Mouse (Mus musculus): ENCODE measurements at regions not wholly inside any gene's neighbourhood (a gene's known extent, or its start where the extent isn't known, plus 50 kb on each side); places are given as distances from the start of the nearest gene placed in this dataset.
"Not testable (repeated sequence)": the region's sequence is repeated elsewhere in the genome, so short reads cannot be mapped to it uniquely, and the experiment has no call there.

GRCm38 (mm10) chr1:113932492-113932891 lies 1752.1 kb upstream of the Cntnap5a start:
- Histone ChIP-seq H3K27me3 (replicated peaks) (no peaks in the 10 kb centered on the region), H3K27ac (ENCODE audit: poor library complexity, severe bottlenecking) (no peak overlapping the region), H3K4me1 (replicated peaks) (no peaks in the 10 kb centered on the region), H3K9me3 (replicated peaks) (no peaks in the 10 kb centered on the region), H3K4me2 (no peak overlapping the region), H3K9ac (no peak overlapping the region), H3K4me3 (no peak overlapping the region), H3K36me3 (no peaks in the 10 kb centered on the region)
- no peak for ATAC-seq (ENCODE audit: insufficient number of reproducible peaks, low FRiP score)
- WGBS, result 46% methylated on average over 3 of the region's 3 CpGs

- Histone ChIP-seq H3K4me3 (no peak overlapping the region), H3K9me3 (replicated peaks) (0 out of 2 replicates have a peak, but pooled peaks cover 3% of the 10 kb centered on the region), H3K27me3 (replicated peaks) (no peaks in the 10 kb centered on the region), H3K27ac (ENCODE audit: poor library complexity, severe bottlenecking) (no peak overlapping the region), H3K4me1 (replicated peaks) (no peaks in the 10 kb centered on the region), H3K4me2 (no peak overlapping the region), H3K36me3 (no peaks in the 10 kb centered on the region), H3K9ac (no peak overlapping the region)
- WGBS, result 76% methylated on average over 6 of the region's 6 CpGs
- no peak for ATAC-seq (ENCODE audit: insufficient number of reproducible peaks, low FRiP score)
Observed at GRCm38 (mm10) chr1:113958016-113958751, 1726.4 kb upstream of the Cntnap5a start.

GRCm38 (mm10) chr1:113959267-113959666 lies 1725.3 kb upstream of the Cntnap5a start:
- not testable (repeated sequence) for H3K9me3 ChIP-seq (replicated peaks); H3K27ac ChIP-seq (ENCODE audit: poor library complexity, severe bottlenecking); H3K4me2 ChIP-seq; H3K9ac ChIP-seq; H3K27me3 ChIP-seq (replicated peaks); H3K4me1 ChIP-seq (replicated peaks); H3K36me3 ChIP-seq; ATAC-seq (ENCODE audit: insufficient number of reproducible peaks, low FRiP score); H3K4me3 ChIP-seq
- 84% methylated on average over 1 of the region's 1 CpGs for WGBS

GRCm38 (mm10) chr1:113963931-113964330 lies 1720.6 kb upstream of the Cntnap5a start:
- H3K9ac ChIP-seq; H3K36me3 ChIP-seq; H3K9me3 ChIP-seq (replicated peaks); H3K27ac ChIP-seq (ENCODE audit: poor library complexity, severe bottlenecking); H3K27me3 ChIP-seq (replicated peaks); ATAC-seq (ENCODE audit: insufficient number of reproducible peaks, low FRiP score); H3K4me3 ChIP-seq; H3K4me2 ChIP-seq; H3K4me1 ChIP-seq (replicated peaks): not testable (repeated sequence)
- 43% methylated on average over 2 of the region's 2 CpGs for WGBS

GRCm38 (mm10) chr1:113964431-113964830 lies 1720.1 kb upstream of the Cntnap5a start:
- H3K4me2 ChIP-seq, result no peak overlapping the region
- no peaks in the 10 kb centered on the region for H3K4me1 ChIP-seq (replicated peaks)
- 63% methylated on average over 2 of the region's 2 CpGs for whole genome bisulfite sequencing
- ATAC-seq (ENCODE audit: insufficient number of reproducible peaks, low FRiP score), result no peak
- H3K27ac ChIP-seq (ENCODE audit: poor library complexity, severe bottlenecking), result no peak overlapping the region
- H3K9me3 ChIP-seq (replicated peaks), result no peaks in the 10 kb centered on the region
- H3K4me3 ChIP-seq, result no peak overlapping the region
- no peaks in the 10 kb centered on the region for H3K27me3 ChIP-seq (replicated peaks)
- no peak overlapping the region for H3K9ac ChIP-seq
- H3K36me3 ChIP-seq, result no peaks in the 10 kb centered on the region

- WGBS, result 57% methylated on average over 1 of the region's 1 CpGs
- Histone ChIP-seq H3K4me1 (replicated peaks) (no peaks in the 10 kb centered on the region), H3K36me3 (no peaks in the 10 kb centered on the region), H3K4me2 (no peak overlapping the region), H3K4me3 (no peak overlapping the region), H3K9me3 (replicated peaks) (no peaks in the 10 kb centered on the region), H3K27me3 (replicated peaks) (no peaks in the 10 kb centered on the region), H3K27ac (ENCODE audit: poor library complexity, severe bottlenecking) (no peak overlapping the region), H3K9ac (no peak overlapping the region)
- ATAC-seq (ENCODE audit: insufficient number of reproducible peaks, low FRiP score), result no peak
Observed at GRCm38 (mm10) chr1:113970617-113971016, 1713.9 kb upstream of the Cntnap5a start.

- H3K27ac ChIP-seq (ENCODE audit: poor library complexity, severe bottlenecking), result no peak overlapping the region
- H3K9ac ChIP-seq, result no peak overlapping the region
- H3K27me3 ChIP-seq (replicated peaks), result no peaks in the 10 kb centered on the region
- H3K4me2 ChIP-seq, result no peak overlapping the region
- ATAC-seq (ENCODE audit: insufficient number of reproducible peaks, low FRiP score), result no peak
- H3K4me3 ChIP-seq, result no peak overlapping the region
- H3K36me3 ChIP-seq, result no peaks in the 10 kb centered on the region
- no peaks in the 10 kb centered on the region for H3K9me3 ChIP-seq (replicated peaks)
- no peaks in the 10 kb centered on the region for H3K4me1 ChIP-seq (replicated peaks)
Observed at GRCm38 (mm10) chr1:113980111-113980510, 1704.4 kb upstream of the Cntnap5a start.

GRCm38 (mm10) chr1:113989676-113990296 lies 1694.8 kb upstream of the Cntnap5a start:
- H3K9me3 ChIP-seq (replicated peaks), result no peaks in the 10 kb centered on the region
- no peak overlapping the region for H3K4me2 ChIP-seq
- no peaks in the 10 kb centered on the region for H3K4me1 ChIP-seq (replicated peaks)
- no peaks in the 10 kb centered on the region for H3K27me3 ChIP-seq (replicated peaks)
- H3K9ac ChIP-seq, result no peak overlapping the region
- ATAC-seq (ENCODE audit: insufficient number of reproducible peaks, low FRiP score), result no peak
- H3K27ac ChIP-seq (ENCODE audit: poor library complexity, severe bottlenecking), result no peak overlapping the region
- 82% methylated on average over 6 of the region's 6 CpGs for WGBS
- no peak overlapping the region for H3K4me3 ChIP-seq
- H3K36me3 ChIP-seq, result no peaks in the 10 kb centered on the region

- H3K9ac ChIP-seq, result no peak overlapping the region
- no peak overlapping the region for H3K4me2 ChIP-seq
- no peaks in the 10 kb centered on the region for H3K36me3 ChIP-seq
- H3K9me3 ChIP-seq (replicated peaks), result no peaks in the 10 kb centered on the region
- H3K4me1 ChIP-seq (replicated peaks), result no peaks in the 10 kb centered on the region
- H3K27me3 ChIP-seq (replicated peaks), result no peaks in the 10 kb centered on the region
- no peak overlapping the region for H3K4me3 ChIP-seq
- WGBS, result 37% methylated on average over 2 of the region's 2 CpGs
- ATAC-seq (ENCODE audit: insufficient number of reproducible peaks, low FRiP score), result no peak
- H3K27ac ChIP-seq (ENCODE audit: poor library complexity, severe bottlenecking), result no peak overlapping the region
Observed at GRCm38 (mm10) chr1:113992488-113992887, 1692.1 kb upstream of the Cntnap5a start.

GRCm38 (mm10) chr1:114037877-114038276 lies 1646.7 kb upstream of the Cntnap5a start:
- Histone ChIP-seq H3K4me3 (no peak overlapping the region), H3K9ac (no peak overlapping the region), H3K9me3 (replicated peaks) (0 out of 2 replicates have a peak, but pooled peaks cover 3% of the 10 kb centered on the region), H3K36me3 (no peaks in the 10 kb centered on the region), H3K27ac (ENCODE audit: poor library complexity, severe bottlenecking) (no peak overlapping the region), H3K4me1 (replicated peaks) (no peaks in the 10 kb centered on the region), H3K4me2 (no peak overlapping the region), H3K27me3 (replicated peaks) (no peaks in the 10 kb centered on the region)
- no peak for ATAC-seq (ENCODE audit: insufficient number of reproducible peaks, low FRiP score)

GRCm38 (mm10) chr1:114039383-114039782 lies 1645.2 kb upstream of the Cntnap5a start:
- 61% methylated on average over 1 of the region's 1 CpGs for WGBS
- Histone ChIP-seq H3K4me1 (replicated peaks) (no peaks in the 10 kb centered on the region), H3K9ac (no peak overlapping the region), H3K27me3 (replicated peaks) (no peaks in the 10 kb centered on the region), H3K36me3 (no peaks in the 10 kb centered on the region), H3K4me3 (no peak overlapping the region), H3K9me3 (replicated peaks) (0 out of 2 replicates have a peak, but pooled peaks cover 3% of the 10 kb centered on the region), H3K27ac (ENCODE audit: poor library complexity, severe bottlenecking) (no peak overlapping the region), H3K4me2 (no peak overlapping the region)
- ATAC-seq (ENCODE audit: insufficient number of reproducible peaks, low FRiP score), result peak; percentile 53; the same call in 1 of the 2 replicates

- no peak for ATAC-seq (ENCODE audit: insufficient number of reproducible peaks, low FRiP score)
- Histone ChIP-seq H3K4me2 (no peak overlapping the region), H3K4me3 (no peak overlapping the region), H3K4me1 (replicated peaks) (no peaks in the 10 kb centered on the region), H3K9me3 (replicated peaks) (0 out of 2 replicates have a peak, but pooled peaks cover 14% of the 10 kb centered on the region), H3K27ac (ENCODE audit: poor library complexity, severe bottlenecking) (no peak overlapping the region), H3K9ac (no peak overlapping the region), H3K27me3 (replicated peaks) (no peaks in the 10 kb centered on the region), H3K36me3 (no peaks in the 10 kb centered on the region)
- 70% methylated on average over 2 of the region's 2 CpGs for WGBS
Observed at GRCm38 (mm10) chr1:114063097-114063496, 1621.5 kb upstream of the Cntnap5a start.
